Mouse (Mus musculus): ENCODE measurements around the gene Gtf3c1. TPM values are rescaled to one million over a fixed set of nuclear protein-coding genes. Genes with fewer than 3 reads are reported as not detected.

The Gtf3c1 gene
- polyA plus RNA-seq, 1 experiment from 2014 or later, result 45.8 TPM

DNA sequence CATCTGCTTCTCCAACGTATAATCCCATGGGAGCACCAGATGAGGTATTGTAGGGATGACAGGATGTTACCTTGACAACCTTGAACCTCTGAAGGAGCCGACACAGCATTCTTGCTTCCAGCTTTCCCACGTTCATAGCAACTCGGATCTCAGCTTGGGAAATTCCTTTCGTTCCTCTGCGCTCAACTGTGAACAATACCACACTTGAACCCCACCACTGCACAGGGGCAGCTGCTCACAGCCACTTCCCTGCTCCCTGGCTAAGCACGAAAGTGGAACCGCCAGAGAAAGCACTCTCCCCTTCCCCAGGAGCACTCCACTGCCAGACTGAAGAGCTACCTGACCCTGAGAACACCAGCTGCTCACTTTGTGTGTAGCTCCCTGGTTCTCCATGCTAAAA lies 28.8 kb downstream of the Gtf3c1 start:
- 78% methylated on average over 8 of the region's 8 CpGs for WGBS
- DNase-seq (ENCODE audit: low spot score), result no peak
- H3K27me3 ChIP-seq (ENCODE audit: control insufficient read depth, insufficient read depth, low read length), result no peaks in the 10 kb centered on the region
- peaks cover 18% of the 10 kb centered on the region for H3K36me3 ChIP-seq (ENCODE audit: control insufficient read depth, insufficient read depth, low read length)
- no peak overlapping the region for H3K4me3 ChIP-seq (ENCODE audit: low read depth, low read length)
- no peak for ATAC-seq (ENCODE audit: low FRiP score)
- H3K27ac ChIP-seq (ENCODE audit: low read depth, low read length), result no peak overlapping the region
- H3K9ac ChIP-seq (ENCODE audit: low read depth, low read length), result no peak overlapping the region
- H3K4me1 ChIP-seq (replicated peaks; ENCODE audit: control insufficient read depth, insufficient read depth, low read length), result no peaks in the 10 kb centered on the region
- H3K9me3 ChIP-seq (ENCODE audit: control insufficient read depth, low read length), result no peaks in the 10 kb centered on the region
- no peak overlapping the region for H3K4me2 ChIP-seq (replicated peaks; ENCODE audit: low read depth, low read length)

GRCm38 (mm10) chr7:125674916-125675315 lies 32.7 kb downstream of the Gtf3c1 start:
- 84% methylated on average over 2 of the region's 2 CpGs for WGBS
- Histone ChIP-seq H3K27me3 (ENCODE audit: control insufficient read depth, insufficient read depth, low read length) (no peaks in the 10 kb centered on the region), H3K4me3 (ENCODE audit: low read depth, low read length) (no peak overlapping the region), H3K9ac (ENCODE audit: low read depth, low read length) (no peak overlapping the region), H3K9me3 (ENCODE audit: control insufficient read depth, low read length) (no peaks in the 10 kb centered on the region), H3K4me1 (replicated peaks; ENCODE audit: control insufficient read depth, insufficient read depth, low read length) (no peaks in the 10 kb centered on the region), H3K4me2 (replicated peaks; ENCODE audit: low read depth, low read length) (no peak overlapping the region), H3K36me3 (ENCODE audit: control insufficient read depth, insufficient read depth, low read length) (peaks cover 22% of the 10 kb centered on the region), H3K27ac (ENCODE audit: low read depth, low read length) (no peak overlapping the region)
- ATAC-seq (ENCODE audit: low FRiP score) (no peak), DNase-seq (ENCODE audit: low spot score) (peak; percentile 80)

DNA sequence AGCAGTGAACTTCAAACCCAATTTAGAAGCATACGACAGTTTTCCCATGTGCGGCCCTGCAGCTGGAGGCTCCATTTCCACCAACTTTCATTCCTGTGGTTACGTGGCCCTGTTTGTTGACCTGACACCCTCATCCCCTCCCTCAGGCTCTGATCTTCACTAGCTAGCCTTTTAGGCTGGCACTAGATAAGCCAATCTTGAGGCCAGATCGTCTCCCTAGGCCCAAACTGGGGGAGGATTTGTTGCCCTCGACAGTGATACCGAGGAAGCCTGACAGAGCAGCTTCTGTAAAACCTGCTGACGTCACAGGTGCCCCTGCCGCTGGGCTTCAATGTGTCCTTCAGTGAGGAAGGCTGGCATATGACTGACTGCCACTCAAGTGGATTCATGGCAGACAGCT lies 36.2 kb downstream of the Gtf3c1 start:
- H3K36me3 ChIP-seq (ENCODE audit: control insufficient read depth, insufficient read depth, low read length), result peaks cover 33% of the 10 kb centered on the region
- 95% methylated on average over 8 of the region's 8 CpGs for WGBS

GRCm38 (mm10) chr7:125670865-125671264 lies 36.7 kb downstream of the Gtf3c1 start:
- Histone ChIP-seq H3K4me3 (ENCODE audit: low read depth, low read length) (no peak overlapping the region), H3K27me3 (ENCODE audit: control insufficient read depth, insufficient read depth, low read length) (no peaks in the 10 kb centered on the region), H3K36me3 (ENCODE audit: control insufficient read depth, insufficient read depth, low read length) (peaks cover 31% of the 10 kb centered on the region), H3K27ac (ENCODE audit: low read depth, low read length) (no peak overlapping the region), H3K9me3 (ENCODE audit: control insufficient read depth, low read length) (no peaks in the 10 kb centered on the region), H3K9ac (ENCODE audit: low read depth, low read length) (no peak overlapping the region), H3K4me1 (replicated peaks; ENCODE audit: control insufficient read depth, insufficient read depth, low read length) (no peaks in the 10 kb centered on the region), H3K4me2 (replicated peaks; ENCODE audit: low read depth, low read length) (no peak overlapping the region)
- WGBS, result 92% methylated on average over 6 of the region's 6 CpGs
- DNase-seq (ENCODE audit: low spot score) (no peak), ATAC-seq (ENCODE audit: low FRiP score) (no peak)

More for the DNA sequence above, 36.2 kb downstream of the Gtf3c1 start:
- no peaks in the 10 kb centered on the region for H3K9me3 ChIP-seq (ENCODE audit: control insufficient read depth, low read length)
- no peak for DNase-seq (ENCODE audit: low spot score)
- H3K4me1 ChIP-seq (replicated peaks; ENCODE audit: control insufficient read depth, insufficient read depth, low read length), result no peaks in the 10 kb centered on the region
- no peak overlapping the region for H3K27ac ChIP-seq (ENCODE audit: low read depth, low read length)
- H3K27me3 ChIP-seq (ENCODE audit: control insufficient read depth, insufficient read depth, low read length), result no peaks in the 10 kb centered on the region
- no peak overlapping the region for H3K4me2 ChIP-seq (replicated peaks; ENCODE audit: low read depth, low read length)
- H3K9ac ChIP-seq (ENCODE audit: low read depth, low read length), result no peak overlapping the region
- ATAC-seq (ENCODE audit: low FRiP score), result no peak
- H3K4me3 ChIP-seq (ENCODE audit: low read depth, low read length), result no peak overlapping the region

DNA sequence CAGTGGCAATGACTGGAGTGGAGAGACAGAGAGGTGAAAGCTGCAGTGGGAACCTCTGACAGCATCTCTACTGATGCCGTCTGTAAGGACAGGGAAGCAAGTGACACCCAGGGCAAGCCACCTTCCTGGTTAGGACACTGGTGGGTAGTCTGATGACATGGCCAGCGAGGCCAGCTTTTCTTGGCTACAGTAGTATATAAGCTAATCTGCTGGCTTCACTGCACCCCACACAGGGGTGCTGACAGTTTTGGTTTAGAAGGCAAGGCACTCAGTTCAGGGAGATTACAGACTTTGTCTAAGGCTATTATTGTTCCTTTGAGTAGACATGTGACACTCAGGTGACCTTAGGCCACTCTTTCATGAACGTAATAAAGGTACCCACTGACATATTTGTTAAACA lies 43.9 kb downstream of the Gtf3c1 start:
- no peaks in the 10 kb centered on the region for H3K9me3 ChIP-seq (ENCODE audit: control insufficient read depth, low read length)
- WGBS, result 87% methylated on average over 3 of the region's 3 CpGs
- no peak overlapping the region for H3K4me2 ChIP-seq (replicated peaks; ENCODE audit: low read depth, low read length)
- no peaks in the 10 kb centered on the region for H3K4me1 ChIP-seq (replicated peaks; ENCODE audit: control insufficient read depth, insufficient read depth, low read length)
- no peak for DNase-seq (ENCODE audit: low spot score)
- ATAC-seq (ENCODE audit: low FRiP score), result no peak
- no peak overlapping the region for H3K27ac ChIP-seq (ENCODE audit: low read depth, low read length)
- H3K27me3 ChIP-seq (ENCODE audit: control insufficient read depth, insufficient read depth, low read length), result no peaks in the 10 kb centered on the region
- H3K9ac ChIP-seq (ENCODE audit: low read depth, low read length), result no peak overlapping the region
- no peak overlapping the region for H3K4me3 ChIP-seq (ENCODE audit: low read depth, low read length)
- peaks cover 18% of the 10 kb centered on the region for H3K36me3 ChIP-seq (ENCODE audit: control insufficient read depth, insufficient read depth, low read length)

GRCm38 (mm10) chr7:125657511-125657910 lies 50.1 kb downstream of the Gtf3c1 start:
- H3K9ac ChIP-seq (ENCODE audit: low read depth, low read length), result no peak overlapping the region
- H3K4me3 ChIP-seq (ENCODE audit: low read depth, low read length), result no peak overlapping the region
- DNase-seq (ENCODE audit: low spot score) (no peak), ATAC-seq (ENCODE audit: low FRiP score) (no peak)
- H3K4me2 ChIP-seq (replicated peaks; ENCODE audit: low read depth, low read length), result no peak overlapping the region
- no peaks in the 10 kb centered on the region for H3K27me3 ChIP-seq (ENCODE audit: control insufficient read depth, insufficient read depth, low read length)
- no peaks in the 10 kb centered on the region for H3K4me1 ChIP-seq (replicated peaks; ENCODE audit: control insufficient read depth, insufficient read depth, low read length)
- H3K36me3 ChIP-seq (ENCODE audit: control insufficient read depth, insufficient read depth, low read length), result peaks cover 16% of the 10 kb centered on the region; the same call in 1 of the 2 replicates
- H3K9me3 ChIP-seq (ENCODE audit: control insufficient read depth, low read length), result no peaks in the 10 kb centered on the region
- 94% methylated on average over 6 of the region's 6 CpGs for whole genome bisulfite sequencing
- H3K27ac ChIP-seq (ENCODE audit: low read depth, low read length), result no peak overlapping the region

DNA sequence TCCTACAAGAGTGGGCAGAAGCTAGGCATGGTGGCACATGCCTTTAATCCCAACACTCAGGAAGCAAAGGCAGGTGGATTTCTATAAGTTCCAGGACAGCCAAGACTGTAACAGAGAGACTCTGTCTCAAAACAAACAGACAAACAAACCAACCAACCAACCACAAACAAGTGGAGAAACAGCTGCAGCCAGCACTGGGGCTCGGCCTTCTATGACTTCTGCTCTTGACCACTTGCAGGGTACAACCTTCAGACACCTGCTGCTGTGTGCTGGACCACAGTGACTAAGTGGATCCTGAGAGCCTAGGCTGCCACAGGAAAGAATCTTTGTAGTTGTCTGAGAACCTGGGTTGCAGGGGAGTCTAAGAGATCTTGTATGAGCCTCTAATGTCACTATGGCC lies 58.6 kb downstream of the Gtf3c1 start:
- Histone ChIP-seq H3K4me1 (replicated peaks; ENCODE audit: control insufficient read depth, insufficient read depth, low read length) (no peaks in the 10 kb centered on the region), H3K27ac (ENCODE audit: low read depth, low read length) (no peak overlapping the region), H3K4me2 (replicated peaks; ENCODE audit: low read depth, low read length) (no peak overlapping the region), H3K9ac (ENCODE audit: low read depth, low read length) (no peak overlapping the region), H3K4me3 (ENCODE audit: low read depth, low read length) (no peak overlapping the region), H3K27me3 (ENCODE audit: control insufficient read depth, insufficient read depth, low read length) (no peaks in the 10 kb centered on the region), H3K9me3 (ENCODE audit: control insufficient read depth, low read length) (no peaks in the 10 kb centered on the region), H3K36me3 (ENCODE audit: control insufficient read depth, insufficient read depth, low read length) (peaks cover 46% of the 10 kb centered on the region)
- DNase-seq (ENCODE audit: low spot score) (no peak), ATAC-seq (ENCODE audit: low FRiP score) (no peak)
- 92% methylated on average over 1 of the region's 1 CpGs for WGBS

- no peaks in the 10 kb centered on the region for H3K9me3 ChIP-seq (ENCODE audit: control insufficient read depth, low read length)
- H3K4me2 ChIP-seq (replicated peaks; ENCODE audit: low read depth, low read length), result no peak overlapping the region
- H3K4me1 ChIP-seq (replicated peaks; ENCODE audit: control insufficient read depth, insufficient read depth, low read length), result no peaks in the 10 kb centered on the region
- H3K9ac ChIP-seq (ENCODE audit: low read depth, low read length), result no peak overlapping the region
- H3K27me3 ChIP-seq (ENCODE audit: control insufficient read depth, insufficient read depth, low read length), result no peaks in the 10 kb centered on the region
- H3K27ac ChIP-seq (ENCODE audit: low read depth, low read length), result no peak overlapping the region
- ATAC-seq (ENCODE audit: low FRiP score), result no peak
- H3K36me3 ChIP-seq (ENCODE audit: control insufficient read depth, insufficient read depth, low read length), result peaks cover 54% of the 10 kb centered on the region
- 91% methylated on average over 7 of the region's 7 CpGs for whole genome bisulfite sequencing
- no peak for DNase-seq (ENCODE audit: low spot score)
- no peak overlapping the region for H3K4me3 ChIP-seq (ENCODE audit: low read depth, low read length)
Observed at GRCm38 (mm10) chr7:125645413-125645812, 62.2 kb downstream of the Gtf3c1 start.

GRCm38 (mm10) chr7:125643880-125644279 lies 63.7 kb downstream of the Gtf3c1 start:
- H3K4me3 ChIP-seq (ENCODE audit: low read depth, low read length), result no peak overlapping the region
- no peak overlapping the region for H3K4me2 ChIP-seq (replicated peaks; ENCODE audit: low read depth, low read length)
- H3K36me3 ChIP-seq (ENCODE audit: control insufficient read depth, insufficient read depth, low read length), result peaks cover 52% of the 10 kb centered on the region
- ATAC-seq (ENCODE audit: low FRiP score) (no peak), DNase-seq (ENCODE audit: low spot score) (no peak)
- no peaks in the 10 kb centered on the region for H3K9me3 ChIP-seq (ENCODE audit: control insufficient read depth, low read length)
- no peak overlapping the region for H3K27ac ChIP-seq (ENCODE audit: low read depth, low read length)
- 93% methylated on average over 6 of the region's 6 CpGs for WGBS
- no peaks in the 10 kb centered on the region for H3K4me1 ChIP-seq (replicated peaks; ENCODE audit: control insufficient read depth, insufficient read depth, low read length)
- H3K27me3 ChIP-seq (ENCODE audit: control insufficient read depth, insufficient read depth, low read length), result no peaks in the 10 kb centered on the region
- no peak overlapping the region for H3K9ac ChIP-seq (ENCODE audit: low read depth, low read length)

Data from hindbrain, embryonic 11.5 days (tissue).